In genomic region chr12:72727021-72727420, GRCm38 (mm10) we compare ENCODE assay signal across 11 mouse cellular contexts.
"Had no signal": no experiment of that assay in that cellular context is flagged by ENCODE, and none has a peak within 500 bp of the region (broad histone marks: within the 10 kb centered on the region; RNA-seq: fewer than 3 reads in every experiment).

No protein-coding gene starts in this region.

- ATAC-seq: liver, postnatal 0 days; lung, postnatal 0 days; midbrain, embryonic 13.5 days; midbrain, embryonic 15.5 days had no signal

- DNase-seq: liver, postnatal 0 days; lung, adult 2 months; lung, postnatal 14 days; lung, postnatal 36 days; right cerebral cortex, postnatal 14 days; thymus, adult 2 months; thymus, postnatal 14 days; thymus, postnatal 36 days had no signal
